Mouse (Mus musculus) kidney, embryonic 14.5 days (tissue): ENCODE measurements around the gene Pex26. TPM values are rescaled to one million over a fixed set of nuclear protein-coding genes. Genes with fewer than 3 reads are reported as not detected.

Source experiments
- ATAC-seq: fragments of 200-750 bp; cut with Nextera tagmentation; 2 replicates; pipeline ENCODE4 v1.8.0; 2017; ENCODE audit warnings: moderate number of reproducible peaks, mild to moderate bottlenecking, moderate TSS enrichment, moderate library complexity; ENCODE audit not compliant: low FRiP score, low TSS enrichment
- H3K27ac ChIP-seq: fragments of 300-500 bp; sonication (generic); 2 replicates; pipeline ENCODE4 v1.5.1; 2014; ENCODE audit warnings: low read depth, mild to moderate bottlenecking, low read length, moderate library complexity, mixed read lengths
- H3K27me3 ChIP-seq: fragments of 300-500 bp; sonication (generic); 2 replicates; pipeline ENCODE4 v1.6.1; 2014; ENCODE audit warnings: mild to moderate bottlenecking, low read length; ENCODE audit not compliant: control insufficient read depth, insufficient read depth
- H3K36me3 ChIP-seq: fragments of 300-500 bp; sonication (generic); 2 replicates; pipeline ENCODE4 v1.6.1; 2014; ENCODE audit warnings: low read length, mixed read lengths; ENCODE audit not compliant: control insufficient read depth, insufficient read depth
- H3K4me1 ChIP-seq: fragments of 300-500 bp; sonication (generic); 2 replicates; pipeline ENCODE4 v1.6.1; 2014; ENCODE audit warnings: low read length, mixed read lengths; ENCODE audit not compliant: control insufficient read depth, insufficient read depth
- H3K4me2 ChIP-seq: fragments of 300-500 bp; sonication (generic); replicated peaks from 2 replicates; pipeline ENCODE4 v1.6.1; 2014; ENCODE audit warnings: low read depth, mild to moderate bottlenecking, low read length
- H3K4me3 ChIP-seq: fragments of 300-500 bp; sonication (generic); 2 replicates; pipeline ENCODE4 v1.5.1; 2014; ENCODE audit warnings: mild to moderate bottlenecking, low read length
- H3K9ac ChIP-seq: fragments of 300-500 bp; sonication (generic); 2 replicates; pipeline ENCODE4 v1.6.1; 2014; ENCODE audit warnings: low read depth, mild to moderate bottlenecking, low read length, moderate library complexity
- H3K9me3 ChIP-seq: fragments of 300-500 bp; sonication (generic); 2 replicates; pipeline ENCODE4 v1.6.1; 2016; ENCODE audit warnings: low read length; ENCODE audit not compliant: control insufficient read depth
- WGBS: fragments of 180-500 bp; shearing (Covaris S2); extraction: QIAGEN DNeasy Blood & Tissue Kit; methylation state at CpG from one replicate; pipeline ENCODE4 v1.1.7; 2014; 5-methylcytosine and 5-hydroxymethylcytosine counted together
- polyA plus RNA-seq: library from polyadenylated mRNA; unstranded; fragments of >200 nt; fragmentation: Nextera tagmentation; extraction: Ambion mirVana; gene quantifications from 2 replicates; pipeline ENCODE4 v1.2.1, GENCODE M21; 2014

Gene Pex26
- polyA plus RNA-seq, 1 experiment from 2014 or later = 8.4 TPM

- H3K27ac ChIP-seq = no peak overlapping the region
- H3K4me1 ChIP-seq = no peaks in the 10 kb centered on the region
- no peaks in the 10 kb centered on the region for H3K9me3 ChIP-seq
- H3K36me3 ChIP-seq = no peaks in the 10 kb centered on the region
- no peak overlapping the region for H3K9ac ChIP-seq
- no peak for ATAC-seq
- no peaks in the 10 kb centered on the region for H3K27me3 ChIP-seq
- no peak overlapping the region for H3K4me2 ChIP-seq
- no peak overlapping the region for H3K4me3 ChIP-seq
- WGBS = 50% methylated on average over 14 of the region's 14 CpGs
Observed at GRCm38 (mm10) chr6:121176011-121176730, 7.3 kb upstream of the Pex26 start.

DNA sequence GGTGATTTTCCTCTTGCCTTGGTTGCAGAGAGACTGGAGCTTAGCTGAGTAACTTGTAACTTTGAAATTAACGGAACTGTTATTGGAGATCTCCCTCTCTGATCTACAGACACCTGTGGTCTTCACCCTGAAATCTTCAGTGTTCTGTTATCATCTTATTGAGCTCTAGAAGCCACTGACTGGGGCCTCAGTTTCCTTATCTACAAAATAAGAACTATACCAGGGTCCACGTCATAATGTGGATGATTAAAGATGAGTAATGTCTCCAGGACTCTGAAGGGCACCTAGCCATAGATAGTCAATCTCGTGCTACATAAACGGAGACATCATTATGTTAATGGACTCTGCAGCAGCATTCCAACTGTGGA lies 6.8 kb upstream of the Pex26 start:
- 74% methylated on average over 4 of the region's 4 CpGs for WGBS
- H3K9me3 ChIP-seq = no peaks in the 10 kb centered on the region
- no peaks in the 10 kb centered on the region for H3K27me3 ChIP-seq
- H3K4me1 ChIP-seq = no peaks in the 10 kb centered on the region
- H3K9ac ChIP-seq = no peak overlapping the region
- no peaks in the 10 kb centered on the region for H3K36me3 ChIP-seq
- H3K27ac ChIP-seq = no peak overlapping the region
- no peak overlapping the region for H3K4me2 ChIP-seq
- ATAC-seq = no peak
- H3K4me3 ChIP-seq = no peak overlapping the region

DNA sequence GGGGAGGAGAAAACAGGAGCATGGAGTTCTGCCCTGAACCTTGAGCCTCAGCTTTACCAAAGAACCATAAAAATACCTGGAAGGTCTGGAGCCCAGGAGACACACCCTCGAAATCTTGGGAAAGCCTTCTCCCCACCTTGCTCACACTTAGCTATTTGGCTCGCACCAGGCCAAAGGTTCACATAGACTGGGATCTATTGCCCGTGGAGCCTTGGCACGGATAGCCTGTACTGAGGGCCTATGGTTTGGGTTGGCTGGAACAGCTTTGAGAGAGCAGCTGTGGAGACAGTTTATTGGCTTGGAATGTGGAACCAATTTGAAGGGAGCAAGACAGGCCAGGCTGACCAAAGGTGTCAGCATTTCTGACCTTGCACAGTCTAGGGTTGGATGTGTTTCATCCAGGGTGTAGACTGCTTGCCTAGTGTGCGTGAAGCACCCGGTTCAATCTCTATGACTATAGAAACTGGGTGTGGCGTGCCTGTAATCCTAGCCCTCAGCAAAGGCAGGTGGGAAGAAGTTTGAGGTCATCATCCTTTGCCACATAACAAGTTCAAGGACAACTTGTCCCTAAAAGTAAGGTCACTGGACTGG lies 6.3 kb upstream of the Pex26 start:
- H3K4me2 ChIP-seq = no peak overlapping the region
- no peaks in the 10 kb centered on the region for H3K9me3 ChIP-seq
- H3K27me3 ChIP-seq = no peaks in the 10 kb centered on the region
- 83% methylated on average over 7 of the region's 7 CpGs for WGBS
- no peaks in the 10 kb centered on the region for H3K36me3 ChIP-seq
- no peak overlapping the region for H3K9ac ChIP-seq
- no peak for ATAC-seq
- no peak overlapping the region for H3K27ac ChIP-seq
- H3K4me3 ChIP-seq = no peak overlapping the region
- no peaks in the 10 kb centered on the region for H3K4me1 ChIP-seq

- WGBS = 63% methylated on average over 7 of the region's 7 CpGs
- Histone ChIP-seq H3K4me3 (no peak overlapping the region), H3K36me3 (no peaks in the 10 kb centered on the region), H3K9ac (no peak overlapping the region), H3K27me3 (no peaks in the 10 kb centered on the region), H3K4me1 (no peaks in the 10 kb centered on the region), H3K9me3 (no peaks in the 10 kb centered on the region), H3K27ac (no peak overlapping the region), H3K4me2 (no peak overlapping the region)
- ATAC-seq = no peak
Observed at GRCm38 (mm10) chr6:121178700-121179358, 4.6 kb upstream of the Pex26 start.

DNA sequence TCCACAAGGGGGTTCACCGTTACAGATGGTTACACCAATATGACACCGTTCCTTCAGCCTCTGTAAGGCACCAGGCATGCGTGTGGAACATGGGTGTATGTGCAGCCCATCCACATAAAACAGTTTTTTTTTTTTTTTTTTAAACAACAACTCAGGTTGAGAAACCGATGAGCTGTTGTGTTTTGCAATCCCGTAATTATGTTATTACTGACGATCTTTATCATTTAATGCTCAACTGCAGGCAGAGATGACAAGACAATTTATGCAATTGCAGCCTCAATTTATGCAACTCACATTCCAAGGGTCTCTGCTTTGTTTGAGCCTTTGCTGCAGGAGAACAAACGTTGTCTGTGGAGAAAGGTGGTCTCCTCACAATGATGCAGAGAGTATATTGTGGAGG lies 3.6 kb upstream of the Pex26 start:
- Histone ChIP-seq H3K4me2 (no peak overlapping the region), H3K9me3 (no peaks in the 10 kb centered on the region), H3K4me3 (no peak overlapping the region), H3K4me1 (peaks cover 1% of the 10 kb centered on the region; the same call in 1 of the 2 replicates), H3K27ac (no peak overlapping the region), H3K27me3 (no peaks in the 10 kb centered on the region), H3K36me3 (no peaks in the 10 kb centered on the region), H3K9ac (no peak overlapping the region)
- ATAC-seq = no peak
- WGBS = 70% methylated on average over 7 of the region's 7 CpGs

DNA sequence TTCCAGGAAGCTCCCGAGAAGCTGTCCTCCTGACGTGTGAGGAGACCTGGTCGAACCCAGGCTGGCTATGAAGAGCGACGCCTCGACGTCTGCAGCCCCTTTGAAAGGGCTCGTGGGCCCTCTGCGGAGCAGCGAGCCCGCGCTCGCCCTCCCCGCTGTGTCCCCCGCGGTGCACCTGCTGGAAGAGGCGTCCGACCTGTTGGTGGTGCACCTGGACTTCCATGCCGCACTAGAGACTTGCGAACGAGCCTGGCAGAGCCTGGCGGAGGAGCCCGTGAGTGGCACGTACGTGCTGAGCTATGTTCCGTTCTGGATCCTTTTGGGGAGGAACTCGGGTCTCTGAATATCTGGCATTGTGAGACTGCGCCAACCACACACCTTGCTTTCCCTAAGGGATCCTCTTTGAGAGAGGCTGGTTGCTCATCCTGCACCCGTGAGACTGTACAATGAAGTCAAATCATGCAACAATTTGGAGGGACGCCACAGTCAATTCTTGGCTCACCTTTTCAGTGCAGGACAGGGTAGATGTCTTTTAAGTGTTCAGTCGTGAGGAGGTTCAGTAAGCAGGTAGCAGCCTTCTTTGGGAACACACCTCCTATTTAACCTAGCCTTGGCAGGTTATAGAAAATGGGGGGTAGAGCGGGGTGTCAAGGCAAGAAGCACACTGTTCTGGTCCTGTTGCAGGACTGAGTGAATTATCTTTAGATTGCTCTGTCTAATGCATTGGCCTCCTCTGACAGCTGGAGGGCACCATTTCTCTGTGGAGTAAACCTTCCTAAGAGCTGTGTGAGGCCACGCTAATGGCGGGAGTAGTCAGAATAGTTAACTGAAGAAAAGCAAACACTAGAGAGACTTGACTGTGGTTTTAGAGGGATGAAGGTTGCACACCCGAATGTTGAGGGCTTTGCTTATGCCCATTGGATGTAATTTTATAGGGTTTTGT lies 1.0 kb downstream of the Pex26 start:
- peak; percentile 74 for ATAC-seq
- H3K27ac ChIP-seq = no peak overlapping the region
- 3% methylated on average over 35 of the region's 35 CpGs for WGBS

GRCm38 (mm10) chr6:121185232-121185631 lies 1.8 kb downstream of the Pex26 start:
- Histone ChIP-seq H3K4me2 (peak overlapping the region; percentile 96; the same call in 1 of the 2 replicates), H3K4me3 (peak overlapping the region; percentile 79; the same call in 1 of the 2 replicates), H3K9ac (peak overlapping the region; percentile 37; the same call in 1 of the 2 replicates), H3K4me1 (peaks cover 9% of the 10 kb centered on the region), H3K27me3 (no peaks in the 10 kb centered on the region), H3K36me3 (peaks cover 14% of the 10 kb centered on the region; the same call in 1 of the 2 replicates), H3K27ac (no peak overlapping the region), H3K9me3 (no peaks in the 10 kb centered on the region)
- ATAC-seq = no peak; the same call in 1 of the 2 replicates
- 58% methylated on average over 8 of the region's 8 CpGs for WGBS

More for the DNA sequence above, 1.0 kb downstream of the Pex26 start:
- Histone ChIP-seq H3K4me3 (peak overlapping the region; percentile 79), H3K4me2 (peak overlapping the region; percentile 96), H3K36me3 (peaks cover 7% of the 10 kb centered on the region; the same call in 1 of the 2 replicates), H3K27me3 (no peaks in the 10 kb centered on the region), H3K4me1 (peaks cover 9% of the 10 kb centered on the region), H3K9me3 (no peaks in the 10 kb centered on the region), H3K9ac (peak overlapping the region; percentile 59)

DNA sequence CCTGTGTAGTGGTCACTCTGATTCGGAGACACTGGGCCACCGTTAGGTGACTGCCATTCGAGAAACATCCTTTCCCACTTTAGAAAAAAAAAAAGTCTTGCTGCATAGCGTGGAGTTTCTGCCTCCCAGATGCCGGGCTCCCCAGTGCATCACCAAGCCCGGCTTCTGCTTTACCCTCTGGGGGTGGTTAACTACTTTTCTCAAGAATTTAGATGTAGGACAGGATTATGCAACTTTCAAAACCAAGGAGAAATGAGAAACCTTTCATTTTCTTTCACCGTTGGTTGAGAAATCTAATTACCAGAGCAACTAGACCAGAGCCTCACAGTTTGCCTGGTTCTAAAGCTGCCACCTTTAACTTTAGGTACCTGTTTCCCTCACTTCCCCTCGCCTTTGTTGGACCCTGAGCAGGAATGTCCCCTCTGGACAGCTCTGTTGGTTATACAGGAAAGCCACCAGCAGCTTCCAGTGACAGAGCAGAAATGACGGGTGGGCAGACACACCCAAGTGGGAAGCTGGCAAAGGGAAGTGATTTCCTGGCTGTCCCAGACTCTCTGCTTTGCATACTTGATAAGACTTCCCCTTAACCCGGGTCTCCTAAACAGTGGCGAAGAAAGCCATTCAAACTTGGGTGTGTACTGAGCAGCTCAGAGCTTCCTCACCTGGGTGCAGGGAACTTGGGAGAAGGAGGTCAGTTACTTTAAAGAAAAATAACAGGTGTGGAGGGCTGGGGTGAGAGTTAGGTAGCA lies 8.0 kb downstream of the Pex26 start:
- Histone ChIP-seq H3K4me3 (no peak overlapping the region), H3K9ac (no peak overlapping the region), H3K27me3 (no peaks in the 10 kb centered on the region), H3K4me1 (no peaks in the 10 kb centered on the region), H3K9me3 (no peaks in the 10 kb centered on the region), H3K27ac (no peak overlapping the region), H3K36me3 (peaks cover 20% of the 10 kb centered on the region; the same call in 1 of the 2 replicates), H3K4me2 (no peak overlapping the region)
- ATAC-seq = no peak
- 81% methylated on average over 11 of the region's 11 CpGs for WGBS
